Mouse (Mus musculus): ENCODE measurements around the gene Rbfox1. TPM values are rescaled to one million over a fixed set of nuclear protein-coding genes. Genes with fewer than 3 reads are reported as not detected.

Rbfox1 gene
- total and polyA plus RNA-seq, 3 experiments = 31.6 to 58.1 (median 52.9) TPM

GRCm38 (mm10) chr16:6918641-6919040, 1033.5 kb downstream of the Rbfox1 start:
- 15% methylated on average over 3 of the region's 3 CpGs for WGBS
- Histone ChIP-seq H3K9ac (ENCODE audit: low read depth, low read length) (no peak overlapping the region), H3K27me3 (ENCODE audit: control insufficient read depth, insufficient read depth, low read length) (no peaks in the 10 kb centered on the region), H3K4me3 (no peak overlapping the region), H3K36me3 (ENCODE audit: control insufficient read depth, insufficient read depth, low read length) (no peaks in the 10 kb centered on the region), H3K4me1 (ENCODE audit: control insufficient read depth, insufficient read depth, low read length) (0 out of 2 replicates have a peak, but pooled peaks cover 1% of the 10 kb centered on the region), H3K79me2 (replicated peaks; ENCODE audit: control insufficient read depth, insufficient read depth, low read length) (no peaks in the 10 kb centered on the region), H3K27ac (no peak overlapping the region)
- TF ChIP-seq EP300 (IDR thresholded peaks at IDR 0.05; ENCODE audit: insufficient read depth, low read depth, low read length) = no peak
- no peak for TF ChIP-seq POLR2A (IDR thresholded peaks at IDR 0.05; ENCODE audit: insufficient read depth, low read depth, low read length)
- TF ChIP-seq CTCF (IDR thresholded peaks at IDR 0.05) = no peak
- intact Hi-C loops (cut with DNase I) = no loop called here
- no peak for DNase-seq

- intact Hi-C loops (cut with DNase I) = no loop called here
- H3K36me3 ChIP-seq (ENCODE audit: control insufficient read depth, insufficient read depth, low read length) = no peaks in the 10 kb centered on the region
- no peaks in the 10 kb centered on the region for H3K79me2 ChIP-seq (replicated peaks; ENCODE audit: control insufficient read depth, insufficient read depth, low read length)
- 46% methylated on average over 5 of the region's 5 CpGs for WGBS
- H3K4me1 ChIP-seq (ENCODE audit: control insufficient read depth, insufficient read depth, low read length) = 0 out of 2 replicates have a peak, but pooled peaks cover 1% of the 10 kb centered on the region
- no peak for DNase-seq
- no peak overlapping the region for H3K4me3 ChIP-seq
- TF ChIP-seq CTCF (IDR thresholded peaks at IDR 0.05) (no peak), POLR2A (IDR thresholded peaks at IDR 0.05; ENCODE audit: insufficient read depth, low read depth, low read length) (no peak), EP300 (IDR thresholded peaks at IDR 0.05; ENCODE audit: insufficient read depth, low read depth, low read length) (no peak)
- H3K9ac ChIP-seq (ENCODE audit: low read depth, low read length) = no peak overlapping the region
- no peaks in the 10 kb centered on the region for H3K27me3 ChIP-seq (ENCODE audit: control insufficient read depth, insufficient read depth, low read length)
- no peak overlapping the region for H3K27ac ChIP-seq
These were observed 1034.5 kb downstream of the Rbfox1 start for GRCm38 (mm10) chr16:6919681-6920080.

DNA sequence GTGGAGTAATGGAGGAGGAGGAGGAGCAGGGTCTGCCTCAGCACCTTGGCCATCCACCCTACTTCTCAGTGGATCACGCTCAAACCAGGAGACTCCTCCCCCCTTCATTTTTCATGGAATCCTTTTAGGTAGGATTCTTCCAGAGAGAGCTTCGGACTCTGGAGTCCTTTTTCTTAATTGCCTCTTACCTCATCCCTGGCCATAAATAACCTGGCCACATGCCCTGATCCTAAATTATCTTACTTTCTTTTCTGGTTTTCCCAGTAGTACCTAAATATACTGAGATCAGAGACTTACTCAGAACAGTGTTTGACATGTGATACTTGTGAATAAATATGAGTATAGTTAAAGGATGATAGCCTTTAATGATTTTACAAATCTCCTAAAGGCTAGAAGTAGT, 1042.5 kb downstream of the Rbfox1 start:
- Histone ChIP-seq H3K4me3 (no peak overlapping the region), H3K79me2 (replicated peaks; ENCODE audit: control insufficient read depth, insufficient read depth, low read length) (no peaks in the 10 kb centered on the region), H3K27me3 (ENCODE audit: control insufficient read depth, insufficient read depth, low read length) (no peaks in the 10 kb centered on the region), H3K4me1 (ENCODE audit: control insufficient read depth, insufficient read depth, low read length) (no peaks in the 10 kb centered on the region), H3K27ac (no peak overlapping the region), H3K9ac (ENCODE audit: low read depth, low read length) (no peak overlapping the region), H3K36me3 (ENCODE audit: control insufficient read depth, insufficient read depth, low read length) (no peaks in the 10 kb centered on the region)
- WGBS = 45% methylated on average over 2 of the region's 2 CpGs
- TF ChIP-seq EP300 (IDR thresholded peaks at IDR 0.05; ENCODE audit: insufficient read depth, low read depth, low read length) (no peak), CTCF (IDR thresholded peaks at IDR 0.05) (no peak), POLR2A (IDR thresholded peaks at IDR 0.05; ENCODE audit: insufficient read depth, low read depth, low read length) (no peak)
- DNase-seq = no peak
- intact Hi-C loops (cut with DNase I) = no loop called here

GRCm38 (mm10) chr16:6930795-6931194, 1045.6 kb downstream of the Rbfox1 start:
- DNase-seq = no peak
- Histone ChIP-seq H3K4me1 (ENCODE audit: control insufficient read depth, insufficient read depth, low read length) (no peaks in the 10 kb centered on the region), H3K27ac (no peak overlapping the region), H3K4me3 (no peak overlapping the region), H3K79me2 (replicated peaks; ENCODE audit: control insufficient read depth, insufficient read depth, low read length) (no peaks in the 10 kb centered on the region), H3K36me3 (ENCODE audit: control insufficient read depth, insufficient read depth, low read length) (no peaks in the 10 kb centered on the region), H3K9ac (ENCODE audit: low read depth, low read length) (no peak overlapping the region), H3K27me3 (ENCODE audit: control insufficient read depth, insufficient read depth, low read length) (no peaks in the 10 kb centered on the region)
- 34% methylated on average over 3 of the region's 3 CpGs for WGBS
- intact Hi-C loops (cut with DNase I) = no loop called here
- TF ChIP-seq CTCF (IDR thresholded peaks at IDR 0.05) = no peak
- TF ChIP-seq POLR2A (IDR thresholded peaks at IDR 0.05; ENCODE audit: insufficient read depth, low read depth, low read length) = no peak

DNA sequence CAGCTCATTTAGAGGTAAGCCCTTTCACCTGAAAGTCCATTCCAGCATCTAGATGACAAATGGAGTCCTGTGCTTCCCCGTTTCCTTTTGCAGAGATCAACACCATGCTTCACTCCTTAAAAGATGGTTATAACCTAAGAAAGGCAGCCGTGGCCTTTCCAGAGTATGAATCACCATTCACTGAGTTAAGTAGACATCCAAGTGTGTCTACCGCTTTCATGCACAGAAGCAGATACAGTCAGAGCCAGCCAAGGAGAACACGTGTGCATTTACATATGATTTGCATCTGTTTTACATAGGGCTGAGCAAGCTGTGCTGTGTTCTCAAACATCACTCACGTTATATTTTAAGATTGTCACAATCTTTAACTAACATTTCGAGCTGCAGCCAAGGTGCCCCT, 1061.0 kb downstream of the Rbfox1 start:
- no peak for DNase-seq
- 73% methylated on average over 6 of the region's 6 CpGs for WGBS
- no peak overlapping the region for H3K9ac ChIP-seq (ENCODE audit: low read depth, low read length)
- no peaks in the 10 kb centered on the region; the same call in 1 of the 2 replicates for H3K4me1 ChIP-seq (ENCODE audit: control insufficient read depth, insufficient read depth, low read length)
- intact Hi-C loops (cut with DNase I) = no loop called here
- no peaks in the 10 kb centered on the region for H3K79me2 ChIP-seq (replicated peaks; ENCODE audit: control insufficient read depth, insufficient read depth, low read length)
- no peak for TF ChIP-seq POLR2A (IDR thresholded peaks at IDR 0.05; ENCODE audit: insufficient read depth, low read depth, low read length)
- TF ChIP-seq EP300 (IDR thresholded peaks at IDR 0.05; ENCODE audit: insufficient read depth, low read depth, low read length) = no peak
- TF ChIP-seq CTCF (IDR thresholded peaks at IDR 0.05) = no peak
- no peaks in the 10 kb centered on the region for H3K27me3 ChIP-seq (ENCODE audit: control insufficient read depth, insufficient read depth, low read length)
- no peaks in the 10 kb centered on the region for H3K36me3 ChIP-seq (ENCODE audit: control insufficient read depth, insufficient read depth, low read length)
- H3K4me3 ChIP-seq = no peak overlapping the region
- H3K27ac ChIP-seq = no peak overlapping the region

- H3K27me3 ChIP-seq (ENCODE audit: control insufficient read depth, insufficient read depth, low read length) = no peaks in the 10 kb centered on the region
- TF ChIP-seq EP300 (IDR thresholded peaks at IDR 0.05; ENCODE audit: insufficient read depth, low read depth, low read length) (no peak), POLR2A (IDR thresholded peaks at IDR 0.05; ENCODE audit: insufficient read depth, low read depth, low read length) (no peak), CTCF (IDR thresholded peaks at IDR 0.05) (no peak)
- H3K36me3 ChIP-seq (ENCODE audit: control insufficient read depth, insufficient read depth, low read length) = no peaks in the 10 kb centered on the region
- no peak overlapping the region for H3K4me3 ChIP-seq
- no peaks in the 10 kb centered on the region for H3K4me1 ChIP-seq (ENCODE audit: control insufficient read depth, insufficient read depth, low read length)
- H3K9ac ChIP-seq (ENCODE audit: low read depth, low read length) = no peak overlapping the region
- no peak for DNase-seq
- H3K79me2 ChIP-seq (replicated peaks; ENCODE audit: control insufficient read depth, insufficient read depth, low read length) = no peaks in the 10 kb centered on the region
- 69% methylated on average over 2 of the region's 2 CpGs for WGBS
- intact Hi-C loops (cut with DNase I) = no loop called here
- no peak overlapping the region for H3K27ac ChIP-seq
These were observed 1064.5 kb downstream of the Rbfox1 start for GRCm38 (mm10) chr16:6949666-6950065.
